Mouse (Mus musculus) brain, embryonic 18.5 days (tissue): ENCODE data around the gene Cdc42ep2.

Source experiments
- DNase-seq: peaks from one replicate; pipeline ENCODE4 v3.0.0-alpha.2; 2012; ENCODE audit warnings: low read depth, low spot score

The Cdc42ep2 gene

GRCm38 (mm10) chr19:5874391-5874968 lies 50.1 kb downstream of the Cdc42ep2 start:
- DNase-seq: no peak

- no peak for DNase-seq
Observed at GRCm38 (mm10) chr19:5872931-5873556, 51.6 kb downstream of the Cdc42ep2 start.

GRCm38 (mm10) chr19:5872528-5872927 lies 52.1 kb downstream of the Cdc42ep2 start:
- no peak for DNase-seq

- DNase-seq: no peak
Observed at GRCm38 (mm10) chr19:5871683-5872082, 52.9 kb downstream of the Cdc42ep2 start.

- no peak for DNase-seq
Observed at GRCm38 (mm10) chr19:5871273-5871672, 53.3 kb downstream of the Cdc42ep2 start.

DNA sequence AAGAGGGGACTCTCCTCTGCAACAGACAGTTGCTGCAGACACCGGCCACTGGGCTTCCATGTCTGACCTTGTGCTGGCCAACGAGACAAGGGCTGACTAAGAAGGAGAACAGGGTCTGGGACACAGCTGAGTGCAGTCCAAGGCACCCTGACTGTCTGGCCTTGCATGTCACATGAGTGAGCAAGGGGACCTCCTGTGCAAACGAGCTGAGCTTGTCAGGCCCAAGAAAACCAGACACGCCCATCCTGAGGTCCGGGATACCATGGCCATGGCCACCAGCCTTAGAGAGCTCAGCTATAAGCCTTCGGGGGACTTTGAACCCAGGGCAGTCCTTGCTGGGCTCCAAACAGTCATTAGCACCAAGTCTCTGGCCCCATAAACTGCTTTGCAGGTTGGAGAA lies 56.5 kb downstream of the Cdc42ep2 start:
- DNase-seq: no peak
